Mouse (Mus musculus): ENCODE results near the gene Zbtb22. TPM values are rescaled to one million over a fixed set of nuclear protein-coding genes. Genes with fewer than 3 reads are reported as not detected.
"Not testable (repeated sequence)": the region's sequence is repeated elsewhere in the genome, so short reads cannot be mapped to it uniquely, and the experiment has no call there.

Gene Zbtb22
- polyA plus RNA-seq, 1 experiment from 2014 or later, result 17.0 TPM

DNA sequence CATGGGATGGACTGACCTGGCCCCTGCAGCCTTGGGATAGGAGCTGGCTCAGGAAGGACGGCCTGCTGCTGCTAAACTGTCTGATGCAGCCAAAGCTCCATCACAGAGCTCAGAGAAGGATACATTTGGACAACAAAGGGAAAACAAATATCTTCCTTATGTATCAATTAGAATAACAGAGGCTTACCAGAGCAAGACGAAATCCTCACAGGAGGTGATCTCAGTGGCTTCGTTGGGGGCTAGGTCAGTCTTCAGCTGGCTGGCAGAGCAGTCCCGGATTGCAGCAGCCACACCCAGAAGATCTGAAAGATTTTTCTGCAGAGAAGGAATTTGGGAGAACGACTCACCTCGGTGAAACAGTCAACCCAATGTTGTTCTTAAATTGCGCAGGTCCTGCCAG, 23.3 kb upstream of the Zbtb22 start:
- H3K36me3 ChIP-seq, result no peaks in the 10 kb centered on the region
- 0 out of 2 replicates have a peak, but pooled peaks cover 2% of the 10 kb centered on the region for H3K27me3 ChIP-seq (replicated peaks)
- no peak overlapping the region for H3K27ac ChIP-seq (ENCODE audit: poor library complexity, severe bottlenecking)
- ATAC-seq (ENCODE audit: insufficient number of reproducible peaks, low FRiP score), result no peak
- no peak overlapping the region for H3K4me2 ChIP-seq
- H3K9me3 ChIP-seq (replicated peaks), result no peaks in the 10 kb centered on the region
- H3K4me3 ChIP-seq, result no peak overlapping the region
- WGBS, result 38% methylated on average over 7 of the region's 7 CpGs
- no peak overlapping the region for H3K9ac ChIP-seq
- peaks cover 19% of the 10 kb centered on the region for H3K4me1 ChIP-seq (replicated peaks)

DNA sequence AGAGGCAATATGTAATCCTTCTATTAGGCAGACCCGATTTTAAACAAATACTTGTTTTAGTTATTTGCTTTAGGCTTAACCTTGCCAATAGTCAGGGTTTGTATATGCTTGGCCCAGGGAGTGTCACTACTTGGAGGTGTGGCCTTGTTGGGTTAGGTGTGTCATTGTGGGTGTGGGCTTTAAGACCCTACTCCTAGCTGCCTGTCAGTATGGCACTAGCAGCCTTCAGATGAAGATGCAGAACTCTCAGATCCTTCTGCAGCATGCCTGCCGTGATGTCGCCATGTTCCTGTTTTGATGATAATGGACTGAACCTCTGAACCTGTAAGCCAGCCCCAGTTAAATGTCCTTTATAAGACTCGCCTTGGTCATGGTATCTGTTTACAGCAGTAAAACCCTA, 22.7 kb upstream of the Zbtb22 start:
- not testable (repeated sequence) for H3K36me3 ChIP-seq; H3K27ac ChIP-seq (ENCODE audit: poor library complexity, severe bottlenecking); H3K4me3 ChIP-seq; H3K9me3 ChIP-seq (replicated peaks); ATAC-seq (ENCODE audit: insufficient number of reproducible peaks, low FRiP score); H3K4me2 ChIP-seq; H3K27me3 ChIP-seq (replicated peaks); H3K9ac ChIP-seq
- WGBS, result 75% methylated on average over 4 of the region's 4 CpGs
- H3K4me1 ChIP-seq (replicated peaks), result peaks cover 13% of the 10 kb centered on the region

DNA sequence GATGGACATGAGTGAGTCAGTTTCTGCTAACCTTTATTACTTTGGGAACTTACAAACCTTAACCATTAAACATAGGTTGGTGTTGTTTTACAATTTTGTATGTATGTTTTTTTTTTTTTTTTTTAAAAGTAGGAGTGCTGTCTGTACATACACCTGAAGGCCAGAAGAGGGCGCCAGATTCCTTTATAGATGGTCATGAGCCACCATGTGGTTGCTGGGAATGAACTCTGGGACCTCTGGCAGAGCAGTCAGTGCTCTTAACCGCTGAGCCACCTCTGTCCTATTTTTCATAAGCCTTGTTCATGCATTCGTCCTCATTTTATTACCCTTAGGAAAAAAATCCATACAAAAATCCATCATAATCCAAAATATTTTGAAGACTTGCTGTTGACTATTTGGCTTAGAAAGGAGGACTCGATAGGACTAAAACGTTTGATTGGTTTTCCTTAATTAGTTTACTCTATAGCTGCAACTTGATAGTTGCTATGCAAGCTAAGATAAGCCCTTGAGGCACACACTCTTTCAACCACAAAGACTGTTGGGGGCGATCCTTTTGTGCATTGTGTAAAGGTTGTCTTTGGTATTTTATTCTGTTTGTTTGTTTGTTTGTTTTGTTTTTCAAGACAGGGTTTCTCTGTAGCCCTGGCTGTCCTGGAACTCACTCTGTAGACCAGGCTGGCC, 18.4 kb upstream of the Zbtb22 start:
- Histone ChIP-seq H3K9me3 (replicated peaks) (no peaks in the 10 kb centered on the region), H3K4me3 (no peak overlapping the region), H3K9ac (no peak overlapping the region), H3K4me1 (replicated peaks) (peaks cover 7% of the 10 kb centered on the region; the same call in 1 of the 2 replicates), H3K4me2 (no peak overlapping the region), H3K27ac (ENCODE audit: poor library complexity, severe bottlenecking) (no peak overlapping the region), H3K27me3 (replicated peaks) (0 out of 2 replicates have a peak, but pooled peaks cover 2% of the 10 kb centered on the region), H3K36me3 (no peaks in the 10 kb centered on the region)
- WGBS, result 41% methylated on average over 6 of the region's 6 CpGs
- no peak for ATAC-seq (ENCODE audit: insufficient number of reproducible peaks, low FRiP score)

DNA sequence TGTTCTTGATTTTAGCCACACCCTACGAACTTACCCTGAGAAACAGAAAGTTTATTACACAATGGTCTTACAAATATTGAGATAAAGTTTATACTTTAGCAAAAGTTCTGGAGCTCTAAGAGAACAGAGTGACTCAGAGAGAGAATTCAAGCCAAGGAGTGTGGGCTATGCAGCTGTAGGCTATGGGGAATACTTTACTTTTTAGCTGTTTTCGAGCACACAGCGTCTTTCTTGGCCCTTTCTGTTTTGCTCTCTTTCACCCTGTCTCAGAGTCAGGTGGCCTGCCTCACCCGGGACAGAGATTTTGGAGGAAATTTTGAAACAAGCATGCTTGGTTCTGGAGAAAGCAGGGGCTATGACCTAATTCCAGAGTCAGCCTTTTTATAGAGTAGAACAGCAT, 17.5 kb upstream of the Zbtb22 start:
- ATAC-seq (ENCODE audit: insufficient number of reproducible peaks, low FRiP score); H3K9ac ChIP-seq; H3K27ac ChIP-seq (ENCODE audit: poor library complexity, severe bottlenecking); H3K27me3 ChIP-seq (replicated peaks); H3K9me3 ChIP-seq (replicated peaks); H3K4me3 ChIP-seq; H3K36me3 ChIP-seq; H3K4me2 ChIP-seq; H3K4me1 ChIP-seq (replicated peaks): not testable (repeated sequence)
- WGBS, result 81% methylated on average over 4 of the region's 4 CpGs

DNA sequence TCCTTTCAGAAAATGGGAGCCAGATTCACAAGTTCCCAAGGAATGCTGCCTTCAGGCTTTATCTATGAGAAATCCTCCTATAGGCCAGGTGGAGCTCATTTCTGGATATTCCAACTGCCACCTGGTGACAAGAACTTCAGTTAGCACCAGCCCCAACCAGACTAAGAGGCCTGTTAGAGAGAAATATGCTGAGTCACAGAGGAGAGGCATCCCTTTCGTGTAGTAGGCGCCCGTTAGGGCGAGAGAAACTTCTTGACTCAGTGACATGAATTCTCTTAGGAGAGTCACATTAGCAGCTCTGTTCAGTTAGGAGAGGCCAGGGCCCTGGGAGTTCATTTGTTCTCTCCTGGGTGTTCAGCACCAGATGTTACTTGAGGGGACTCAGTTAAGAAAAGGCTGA, 16.1 kb upstream of the Zbtb22 start:
- Histone ChIP-seq H3K4me1 (replicated peaks) (peaks cover 7% of the 10 kb centered on the region; the same call in 1 of the 2 replicates), H3K4me3 (no peak overlapping the region), H3K36me3 (no peaks in the 10 kb centered on the region), H3K9me3 (replicated peaks) (no peaks in the 10 kb centered on the region), H3K9ac (no peak overlapping the region), H3K27ac (ENCODE audit: poor library complexity, severe bottlenecking) (peak overlapping the region; percentile 40; the same call in 1 of the 2 replicates), H3K4me2 (no peak overlapping the region), H3K27me3 (replicated peaks) (no peaks in the 10 kb centered on the region)
- ATAC-seq (ENCODE audit: insufficient number of reproducible peaks, low FRiP score), result peak; percentile 71; the same call in 1 of the 2 replicates
- WGBS, result 73% methylated on average over 4 of the region's 4 CpGs

DNA sequence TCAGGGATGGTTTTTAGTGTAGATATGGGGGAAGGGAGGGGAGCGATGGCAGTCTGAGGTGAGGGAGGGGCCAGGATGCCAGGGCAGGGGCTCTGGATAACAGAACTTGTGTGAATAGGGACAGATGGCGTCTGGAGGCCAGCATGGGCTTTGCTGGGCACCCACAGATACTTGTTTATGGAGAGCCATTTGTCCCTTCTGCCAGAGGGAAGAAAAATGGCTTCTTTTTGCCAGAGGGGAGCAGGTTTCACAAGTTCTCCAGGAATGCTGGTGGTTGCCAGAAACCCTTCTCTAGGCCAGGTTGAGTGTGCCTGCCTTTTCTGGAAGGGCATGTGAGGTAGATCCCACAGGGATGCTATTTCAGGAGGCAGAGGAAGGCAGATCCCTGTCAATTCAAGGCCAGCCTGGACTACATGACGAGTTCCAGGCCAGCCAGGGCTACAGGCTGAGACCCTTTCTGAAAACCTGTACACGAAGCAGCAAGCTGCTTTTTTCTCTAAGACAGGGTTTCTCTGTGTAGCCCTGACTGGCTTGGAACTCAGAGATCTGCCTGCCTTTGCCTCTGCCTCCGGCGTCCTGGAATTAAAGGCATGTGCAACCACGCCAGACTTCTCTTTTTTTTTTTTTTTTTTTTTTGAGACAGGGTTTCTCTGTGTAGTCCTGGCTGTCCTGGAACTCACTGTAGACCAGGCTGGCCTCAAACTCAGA, 15.3 kb upstream of the Zbtb22 start:
- WGBS, result 57% methylated on average over 7 of the region's 7 CpGs

DNA sequence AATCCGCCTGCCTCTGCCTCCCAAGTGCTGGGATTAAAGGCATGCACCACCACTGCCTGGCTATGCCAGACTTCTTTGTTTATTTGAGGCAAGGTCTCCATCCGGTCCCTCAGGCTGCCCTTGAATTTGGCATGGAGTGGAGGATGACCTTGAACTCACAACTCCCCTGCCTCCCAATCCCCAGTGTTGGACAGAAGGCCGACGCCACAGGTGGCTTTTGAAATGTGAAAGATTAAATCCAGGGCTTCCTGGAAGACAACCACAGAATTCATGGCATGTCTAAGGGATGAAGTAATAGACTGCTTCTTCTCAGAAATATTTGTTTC, 14.8 kb upstream of the Zbtb22 start:
- Histone ChIP-seq H3K9me3 (replicated peaks) (no peaks in the 10 kb centered on the region), H3K4me1 (replicated peaks) (peaks cover 7% of the 10 kb centered on the region; the same call in 1 of the 2 replicates), H3K4me3 (no peak overlapping the region), H3K36me3 (no peaks in the 10 kb centered on the region), H3K9ac (no peak overlapping the region), H3K27ac (ENCODE audit: poor library complexity, severe bottlenecking) (no peak overlapping the region), H3K27me3 (replicated peaks) (no peaks in the 10 kb centered on the region), H3K4me2 (no peak overlapping the region)
- 70% methylated on average over 4 of the region's 4 CpGs for WGBS
- no peak for ATAC-seq (ENCODE audit: insufficient number of reproducible peaks, low FRiP score)

More for the DNA sequence above, 15.3 kb upstream of the Zbtb22 start:
- no peak for ATAC-seq (ENCODE audit: insufficient number of reproducible peaks, low FRiP score)
- Histone ChIP-seq H3K4me2 (no peak overlapping the region), H3K9ac (0 out of 2 replicates have a peak overlapping the region, but pooled peaks have one; percentile 35), H3K4me1 (replicated peaks) (peaks cover 7% of the 10 kb centered on the region; the same call in 1 of the 2 replicates), H3K27ac (ENCODE audit: poor library complexity, severe bottlenecking) (no peak overlapping the region), H3K36me3 (no peaks in the 10 kb centered on the region), H3K27me3 (replicated peaks) (no peaks in the 10 kb centered on the region), H3K9me3 (replicated peaks) (no peaks in the 10 kb centered on the region), H3K4me3 (no peak overlapping the region)

DNA sequence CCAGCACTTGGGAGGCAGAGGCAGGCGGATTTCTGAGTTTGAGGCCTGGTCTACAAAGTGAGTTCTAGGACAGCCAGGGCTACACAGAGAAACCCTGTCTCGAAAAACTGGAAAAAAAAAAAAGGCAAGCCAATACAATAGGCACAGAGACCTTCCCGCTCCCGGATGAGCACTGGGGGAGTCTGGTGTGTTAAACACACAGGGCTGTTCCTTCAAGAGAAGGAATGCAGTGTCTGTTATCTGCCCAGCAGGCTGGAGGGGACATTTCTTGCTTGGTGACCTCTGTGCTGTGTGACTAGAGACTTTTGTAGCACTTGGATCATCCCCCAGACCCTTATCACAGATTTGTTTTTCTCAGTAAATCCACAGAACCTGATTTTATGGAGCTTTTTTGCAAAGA, 14.1 kb upstream of the Zbtb22 start:
- no peak overlapping the region for H3K4me3 ChIP-seq
- no peak overlapping the region for H3K27ac ChIP-seq (ENCODE audit: poor library complexity, severe bottlenecking)
- H3K27me3 ChIP-seq (replicated peaks), result no peaks in the 10 kb centered on the region
- H3K9me3 ChIP-seq (replicated peaks), result no peaks in the 10 kb centered on the region
- no peak overlapping the region for H3K9ac ChIP-seq
- H3K36me3 ChIP-seq, result no peaks in the 10 kb centered on the region
- WGBS, result 55% methylated on average over 4 of the region's 4 CpGs
- ATAC-seq (ENCODE audit: insufficient number of reproducible peaks, low FRiP score), result 0 out of 2 replicates have a peak, but pooled peaks have one; percentile 38
- peaks cover 7% of the 10 kb centered on the region; the same call in 1 of the 2 replicates for H3K4me1 ChIP-seq (replicated peaks)
- no peak overlapping the region for H3K4me2 ChIP-seq

DNA sequence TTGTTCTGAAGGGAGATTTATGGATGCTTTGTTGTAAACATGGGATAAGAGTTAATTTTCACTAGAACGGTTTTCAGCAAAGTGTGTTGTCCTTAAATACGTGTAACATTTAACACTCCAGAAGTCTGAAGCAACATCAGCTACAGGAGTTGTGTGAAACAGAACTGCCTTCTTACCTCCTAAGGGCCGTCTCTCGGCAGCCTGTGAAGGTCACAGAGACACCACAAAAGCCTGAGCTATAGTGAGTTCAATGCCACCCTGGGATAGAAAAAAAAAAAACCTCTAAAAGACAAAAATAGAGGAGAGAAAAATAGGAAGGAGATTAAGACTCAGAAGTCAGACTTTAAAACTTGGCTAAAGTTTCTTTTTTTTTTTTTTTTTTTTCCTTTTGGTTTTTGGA, 13.6 kb upstream of the Zbtb22 start:
- H3K4me3 ChIP-seq, result no peak overlapping the region
- ATAC-seq (ENCODE audit: insufficient number of reproducible peaks, low FRiP score), result no peak
- no peak overlapping the region for H3K9ac ChIP-seq
- peaks cover 7% of the 10 kb centered on the region; the same call in 1 of the 2 replicates for H3K4me1 ChIP-seq (replicated peaks)
- H3K4me2 ChIP-seq, result no peak overlapping the region
- 0 out of 2 replicates have a peak overlapping the region, but pooled peaks have one; percentile 66 for H3K27ac ChIP-seq (ENCODE audit: poor library complexity, severe bottlenecking)
- no peaks in the 10 kb centered on the region for H3K9me3 ChIP-seq (replicated peaks)
- WGBS, result 56% methylated on average over 4 of the region's 4 CpGs
- no peaks in the 10 kb centered on the region for H3K27me3 ChIP-seq (replicated peaks)
- no peaks in the 10 kb centered on the region for H3K36me3 ChIP-seq

DNA sequence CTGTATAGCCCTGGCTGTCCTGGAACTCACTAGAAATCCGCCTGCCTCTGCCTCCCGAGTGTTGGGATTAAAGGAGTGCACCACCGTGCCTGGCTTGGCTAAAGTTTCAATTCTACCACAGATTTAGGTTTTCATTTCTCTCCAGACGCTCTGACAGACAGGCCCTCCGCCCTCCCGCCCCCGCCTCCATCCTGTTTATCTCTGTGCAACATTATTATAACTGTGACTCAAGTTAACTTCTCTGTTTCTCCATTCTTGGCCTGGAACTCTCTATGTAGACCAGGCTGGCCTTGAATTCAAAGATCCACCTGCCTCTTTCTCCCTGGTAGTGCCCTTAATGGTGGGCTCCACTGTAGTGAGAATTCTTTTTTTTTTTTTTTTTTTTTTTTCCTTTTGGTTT, 13.2 kb upstream of the Zbtb22 start:
- no peaks in the 10 kb centered on the region for H3K27me3 ChIP-seq (replicated peaks)
- no peak for ATAC-seq (ENCODE audit: insufficient number of reproducible peaks, low FRiP score)
- H3K36me3 ChIP-seq, result no peaks in the 10 kb centered on the region
- H3K27ac ChIP-seq (ENCODE audit: poor library complexity, severe bottlenecking), result no peak overlapping the region
- peaks cover 7% of the 10 kb centered on the region; the same call in 1 of the 2 replicates for H3K4me1 ChIP-seq (replicated peaks)
- 81% methylated on average over 7 of the region's 7 CpGs for WGBS
- no peak overlapping the region for H3K4me2 ChIP-seq
- no peak overlapping the region for H3K4me3 ChIP-seq
- no peak overlapping the region for H3K9ac ChIP-seq
- H3K9me3 ChIP-seq (replicated peaks), result no peaks in the 10 kb centered on the region

DNA sequence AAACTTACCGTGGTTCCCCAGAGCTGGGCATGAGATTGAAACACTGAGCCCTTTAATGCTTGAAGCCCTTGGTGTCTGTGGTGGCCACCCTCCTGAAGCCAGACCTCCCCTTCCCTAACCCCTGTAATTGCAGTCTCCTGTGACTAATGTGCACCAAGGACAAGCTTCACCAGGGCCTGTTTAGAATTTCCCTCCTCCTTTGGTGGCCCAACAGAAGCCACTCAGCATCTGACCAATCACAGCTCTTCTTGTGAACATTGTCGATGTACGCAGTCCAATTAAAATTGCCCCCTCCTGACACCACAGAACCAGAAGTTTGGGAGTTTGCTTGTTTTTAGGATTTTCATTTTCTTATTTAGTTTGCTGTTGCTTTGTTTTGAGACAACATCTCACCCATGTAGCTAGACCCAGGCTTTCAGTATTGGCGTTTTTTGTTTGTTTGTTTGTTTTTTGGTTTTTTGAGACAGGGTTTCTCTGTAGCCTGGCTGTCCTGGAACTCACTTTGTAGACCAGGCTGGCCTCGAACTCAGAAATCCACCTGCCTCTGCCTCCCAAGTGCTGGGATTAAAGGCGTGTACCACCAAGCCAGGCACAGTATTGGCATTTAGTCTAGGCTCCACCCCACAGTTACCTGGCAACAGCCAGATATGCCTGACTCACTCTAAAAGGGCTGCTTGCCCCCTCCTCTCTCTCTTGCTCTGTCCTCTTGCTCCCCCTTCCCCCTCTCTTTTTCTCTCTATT, 11.6 kb upstream of the Zbtb22 start:
- 70% methylated on average over 6 of the region's 6 CpGs for WGBS
- H3K4me3 ChIP-seq, result not testable (repeated sequence)

More for the DNA sequence above, 11.6 kb upstream of the Zbtb22 start:
- H3K36me3 ChIP-seq; ATAC-seq (ENCODE audit: insufficient number of reproducible peaks, low FRiP score); H3K9ac ChIP-seq; H3K4me2 ChIP-seq; H3K27ac ChIP-seq (ENCODE audit: poor library complexity, severe bottlenecking); H3K27me3 ChIP-seq (replicated peaks); H3K9me3 ChIP-seq (replicated peaks): not testable (repeated sequence)
- peaks cover 16% of the 10 kb centered on the region; the same call in 1 of the 2 replicates for H3K4me1 ChIP-seq (replicated peaks)

All from heart, embryonic 12.5 days (tissue).